Mouse (Mus musculus): ENCODE data around the gene Slc24a2.

GRCm38 (mm10) chr4:87126756-87127155 lies 103.5 kb downstream of the Slc24a2 start:
- TF ChIP-seq GATA1 (IDR thresholded peaks at IDR 0.05; ENCODE audit: borderline replicate concordance, low read length) (no peak), FLI1 (IDR thresholded peaks at IDR 0.05; ENCODE audit: low read length) (no peak)
